Mouse (Mus musculus): ENCODE results near the gene B4galnt2. TPM values are rescaled to one million over a fixed set of nuclear protein-coding genes. Genes with fewer than 3 reads are reported as not detected.
A peak's percentile ranks its signal among the peaks of the same experiment; 100 is the strongest.

The B4galnt2 gene
- polyA plus RNA-seq, 1 experiment from 2014 or later: 0.11 TPM

DNA sequence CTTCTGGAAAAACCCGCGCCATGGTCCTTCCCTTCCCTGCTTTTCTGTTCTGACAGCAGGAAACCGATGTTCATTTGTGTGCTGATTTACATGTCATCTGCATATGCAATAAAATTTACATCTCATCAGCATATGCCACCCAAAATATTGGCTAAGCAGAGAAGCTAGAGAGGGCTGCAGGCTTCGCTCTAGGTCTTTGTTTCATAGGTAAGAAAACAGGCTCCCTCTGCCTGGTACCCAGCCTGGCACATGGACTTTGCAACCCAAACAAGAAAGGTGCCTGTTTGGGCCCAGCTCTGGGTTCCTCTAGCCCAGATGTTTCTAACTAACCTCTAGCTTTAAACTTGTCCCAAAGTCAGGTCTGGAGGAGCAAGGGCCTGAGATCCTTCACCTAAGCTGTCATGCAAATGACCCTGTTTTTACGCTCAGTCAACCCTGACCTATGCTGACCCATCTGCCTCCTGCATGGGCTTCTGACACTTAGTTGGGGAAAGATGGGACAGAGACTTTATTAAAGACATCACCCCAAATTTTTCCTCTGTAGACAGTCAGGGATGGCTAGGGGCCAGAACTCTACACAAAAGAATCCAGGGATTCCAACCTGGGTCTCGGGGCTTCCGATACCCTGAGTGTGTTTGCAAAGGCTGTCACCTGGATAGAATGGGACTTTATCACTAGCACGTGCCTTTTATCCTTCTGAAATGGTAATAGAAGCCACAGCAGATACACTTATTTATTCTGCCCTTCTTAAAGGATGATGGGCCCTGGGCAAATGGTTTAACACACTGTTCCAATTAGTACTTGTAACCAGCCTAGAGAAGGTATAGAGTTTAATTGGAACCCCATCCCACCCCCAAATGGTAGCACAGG, 75.5 kb downstream of the B4galnt2 start:
- no peak for ATAC-seq (ENCODE audit: insufficient number of reproducible peaks, insufficient read depth, low FRiP score, low read depth)
- peak overlapping the region in 1 of 2 experiments; percentile 7; a peak in 1 of 4 replicates for H3K4me3 ChIP-seq (ENCODE audit: control insufficient read depth in 1 of 2, insufficient read depth in 1 of 2, low read depth in 1 of 2, low read length in 2 of 2)
- peak overlapping the region; percentile 52 for H3K4me2 ChIP-seq (ENCODE audit: low read length)
- peaks cover 36 to 48% of the 10 kb centered on the region in 2 experiments for H3K4me1 ChIP-seq (ENCODE audit: control insufficient read depth in 2 of 2, insufficient read depth in 2 of 2, low read length in 2 of 2)
- H3K9me3 ChIP-seq (ENCODE audit: control insufficient read depth, low read length): no peaks in the 10 kb centered on the region
- H3K36me3 ChIP-seq (ENCODE audit: control insufficient read depth, insufficient read depth, low read length): no peaks in the 10 kb centered on the region
- 74% methylated on average over 8 of the region's 8 CpGs for WGBS
- no peak overlapping the region for H3K27ac ChIP-seq (replicated peaks in 1 of 2; ENCODE audit: control insufficient read depth in 1 of 2, insufficient read depth in 1 of 2, low read depth in 2 of 2, low read length in 2 of 2)
- H3K9ac ChIP-seq (ENCODE audit: low read length): no peak overlapping the region
- peaks cover 2% of the 10 kb centered on the region; the same call in 1 of the 2 replicates for H3K27me3 ChIP-seq (ENCODE audit: control insufficient read depth, insufficient read depth, low read length)

DNA sequence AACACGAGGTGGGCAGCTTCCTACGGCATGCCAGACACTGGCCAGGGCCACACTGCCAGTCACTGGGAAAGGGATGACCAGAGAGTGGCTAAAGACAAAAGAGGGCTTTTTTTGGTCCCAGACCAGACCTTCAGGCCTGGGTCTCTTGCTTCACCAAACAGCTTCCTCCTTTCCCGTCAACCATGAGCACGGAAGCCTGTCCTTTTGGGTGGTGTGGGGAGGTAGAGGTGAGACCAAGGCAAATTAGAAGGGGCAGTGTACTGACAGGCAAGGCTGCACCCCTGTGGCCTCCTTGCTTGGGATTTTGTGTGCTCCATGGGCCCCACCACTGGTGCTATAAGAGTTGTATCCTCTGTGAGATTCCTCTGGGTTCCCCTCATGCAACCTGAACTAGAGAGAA, 76.1 kb downstream of the B4galnt2 start:
- WGBS: 82% methylated on average over 4 of the region's 4 CpGs
- ATAC-seq (ENCODE audit: insufficient number of reproducible peaks, insufficient read depth, low FRiP score, low read depth): no peak
- H3K9me3 ChIP-seq (ENCODE audit: control insufficient read depth, low read length): no peaks in the 10 kb centered on the region
- peak overlapping the region; percentile 52 for H3K4me2 ChIP-seq (ENCODE audit: low read length)
- H3K27ac ChIP-seq (replicated peaks in 1 of 2; ENCODE audit: control insufficient read depth in 1 of 2, insufficient read depth in 1 of 2, low read depth in 2 of 2, low read length in 2 of 2): no peak overlapping the region
- H3K4me3 ChIP-seq (ENCODE audit: control insufficient read depth in 1 of 2, insufficient read depth in 1 of 2, low read depth in 1 of 2, low read length in 2 of 2): no peak overlapping the region
- peaks cover 41 to 53% of the 10 kb centered on the region in 2 experiments for H3K4me1 ChIP-seq (ENCODE audit: control insufficient read depth in 2 of 2, insufficient read depth in 2 of 2, low read length in 2 of 2)
- peaks cover 6% of the 10 kb centered on the region; the same call in 1 of the 2 replicates for H3K27me3 ChIP-seq (ENCODE audit: control insufficient read depth, insufficient read depth, low read length)
- H3K36me3 ChIP-seq (ENCODE audit: control insufficient read depth, insufficient read depth, low read length): no peaks in the 10 kb centered on the region
- H3K9ac ChIP-seq (ENCODE audit: low read length): peak overlapping the region; percentile 8; the same call in 1 of the 2 replicates

DNA sequence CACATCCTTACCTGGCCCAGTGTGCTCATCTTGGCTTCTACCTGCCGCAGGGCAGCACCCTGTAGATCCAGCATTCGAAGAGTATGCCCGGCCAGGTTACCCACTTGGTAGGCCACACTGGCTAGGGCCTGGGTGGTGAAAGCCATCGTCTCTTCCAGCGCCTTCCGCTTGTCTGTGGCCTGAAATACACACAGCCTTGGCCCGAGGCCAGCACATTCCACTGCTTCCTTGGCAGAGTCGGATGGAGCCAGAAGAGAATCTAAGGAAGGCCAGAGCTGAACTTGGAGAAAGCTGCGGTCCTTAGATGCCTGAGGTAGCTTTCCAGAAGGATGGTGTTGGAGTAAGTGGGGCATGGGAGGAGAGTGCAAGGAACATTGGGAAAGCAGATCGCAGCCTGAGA, 77.6 kb downstream of the B4galnt2 start, which contains the start of gene Gngt2:
Gngt2 (plus strand) TSS at position 158 of the 400 bp plus-strand sequence.
- H3K27ac ChIP-seq (replicated peaks in 1 of 2; ENCODE audit: control insufficient read depth in 1 of 2, insufficient read depth in 1 of 2, low read depth in 2 of 2, low read length in 2 of 2): peak within 1 kb of the TSS; percentile 18 to 63
- peak within 1 kb of the TSS; percentile 31 for H3K4me2 ChIP-seq (ENCODE audit: low read length)
- peaks cover 37 to 51% of the 10 kb centered on the region in 2 experiments for H3K4me1 ChIP-seq (ENCODE audit: control insufficient read depth in 2 of 2, insufficient read depth in 2 of 2, low read length in 2 of 2)
- H3K27me3 ChIP-seq (ENCODE audit: control insufficient read depth, insufficient read depth, low read length): peaks cover 20% of the 10 kb centered on the region
- 18% methylated on average over 10 of the region's 10 CpGs for WGBS
- ATAC-seq (ENCODE audit: insufficient number of reproducible peaks, insufficient read depth, low FRiP score, low read depth): no peak
- H3K4me3 ChIP-seq (ENCODE audit: control insufficient read depth in 1 of 2, insufficient read depth in 1 of 2, low read depth in 1 of 2, low read length in 2 of 2): no peak within 1 kb of the TSS
- no peaks in the 10 kb centered on the region for H3K9me3 ChIP-seq (ENCODE audit: control insufficient read depth, low read length)
- H3K36me3 ChIP-seq (ENCODE audit: control insufficient read depth, insufficient read depth, low read length): peaks cover 6% of the 10 kb centered on the region; the same call in 1 of the 2 replicates
- H3K9ac ChIP-seq (ENCODE audit: low read length): no peak within 1 kb of the TSS

DNA sequence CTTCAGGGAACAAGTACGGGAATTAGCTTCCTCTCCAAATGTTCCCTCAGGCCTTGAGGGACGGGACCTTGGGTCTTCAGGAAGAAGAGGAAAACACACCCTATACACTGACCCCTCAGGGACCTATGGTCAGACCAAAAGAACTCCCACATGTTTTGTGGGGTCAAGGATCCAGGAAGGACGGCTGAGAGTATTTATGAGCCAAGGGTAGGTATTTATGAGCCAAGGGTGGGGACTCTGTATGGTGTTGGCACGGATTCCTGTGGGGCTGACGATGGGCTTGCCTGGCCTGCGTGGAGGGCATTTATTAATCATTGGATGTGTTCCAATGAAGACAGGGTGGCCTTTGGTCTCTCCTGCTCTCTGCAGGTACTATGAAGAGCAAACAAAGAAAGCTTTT, 78.3 kb downstream of the B4galnt2 start:
- Histone ChIP-seq H3K9me3 (ENCODE audit: control insufficient read depth, low read length) (no peaks in the 10 kb centered on the region), H3K36me3 (ENCODE audit: control insufficient read depth, insufficient read depth, low read length) (peaks cover 6% of the 10 kb centered on the region; the same call in 1 of the 2 replicates), H3K4me2 (ENCODE audit: low read length) (peak overlapping the region; percentile 31; the same call in 1 of the 2 replicates), H3K27me3 (ENCODE audit: control insufficient read depth, insufficient read depth, low read length) (peaks cover 26% of the 10 kb centered on the region), H3K27ac (replicated peaks in 1 of 2; ENCODE audit: control insufficient read depth in 1 of 2, insufficient read depth in 1 of 2, low read depth in 2 of 2, low read length in 2 of 2) (peak overlapping the region in 1 of 2 experiments; percentile 63; a peak in 1 of 4 replicates), H3K4me1 (ENCODE audit: control insufficient read depth in 2 of 2, insufficient read depth in 2 of 2, low read length in 2 of 2) (peaks cover 37 to 50% of the 10 kb centered on the region in 2 experiments), H3K9ac (ENCODE audit: low read length) (no peak overlapping the region), H3K4me3 (ENCODE audit: control insufficient read depth in 1 of 2, insufficient read depth in 1 of 2, low read depth in 1 of 2, low read length in 2 of 2) (no peak overlapping the region)
- ATAC-seq (ENCODE audit: insufficient number of reproducible peaks, insufficient read depth, low FRiP score, low read depth): no peak
- 51% methylated on average over 6 of the region's 6 CpGs for WGBS

DNA sequence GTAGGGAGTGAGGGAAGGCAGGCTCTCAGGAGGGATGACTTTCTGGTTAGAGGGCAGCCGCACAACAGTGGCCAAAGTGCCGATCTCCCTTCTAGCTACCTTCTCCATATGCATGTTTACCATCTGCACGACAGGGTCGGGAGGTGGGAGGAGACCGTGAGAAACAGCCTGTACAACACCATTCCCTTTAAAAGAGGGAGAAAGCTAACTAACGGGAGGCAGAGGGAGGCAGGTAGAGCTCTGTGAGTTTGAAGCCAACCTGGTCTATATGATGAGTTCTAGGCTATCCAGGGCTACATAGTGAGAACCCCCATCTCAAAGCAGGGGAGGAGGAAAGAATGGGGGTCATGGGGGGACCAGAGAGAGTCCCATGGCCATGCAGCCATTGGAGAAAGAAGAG, 78.9 kb downstream of the B4galnt2 start:
- Histone ChIP-seq H3K9me3 (ENCODE audit: control insufficient read depth, low read length) (no peaks in the 10 kb centered on the region), H3K4me3 (ENCODE audit: control insufficient read depth in 1 of 2, insufficient read depth in 1 of 2, low read depth in 1 of 2, low read length in 2 of 2) (no peak overlapping the region), H3K4me1 (ENCODE audit: control insufficient read depth in 2 of 2, insufficient read depth in 2 of 2, low read length in 2 of 2) (peaks cover 40 to 56% of the 10 kb centered on the region in 2 experiments), H3K4me2 (ENCODE audit: low read length) (peak overlapping the region; percentile 31), H3K36me3 (ENCODE audit: control insufficient read depth, insufficient read depth, low read length) (peaks cover 6% of the 10 kb centered on the region; the same call in 1 of the 2 replicates), H3K9ac (ENCODE audit: low read length) (no peak overlapping the region), H3K27ac (replicated peaks in 1 of 2; ENCODE audit: control insufficient read depth in 1 of 2, insufficient read depth in 1 of 2, low read depth in 2 of 2, low read length in 2 of 2) (peak overlapping the region in 1 of 2 experiments; percentile 55; a peak in 2 of 4 replicates), H3K27me3 (ENCODE audit: control insufficient read depth, insufficient read depth, low read length) (peaks cover 32% of the 10 kb centered on the region)
- ATAC-seq (ENCODE audit: insufficient number of reproducible peaks, insufficient read depth, low FRiP score, low read depth): no peak
- WGBS: 22% methylated on average over 6 of the region's 6 CpGs

DNA sequence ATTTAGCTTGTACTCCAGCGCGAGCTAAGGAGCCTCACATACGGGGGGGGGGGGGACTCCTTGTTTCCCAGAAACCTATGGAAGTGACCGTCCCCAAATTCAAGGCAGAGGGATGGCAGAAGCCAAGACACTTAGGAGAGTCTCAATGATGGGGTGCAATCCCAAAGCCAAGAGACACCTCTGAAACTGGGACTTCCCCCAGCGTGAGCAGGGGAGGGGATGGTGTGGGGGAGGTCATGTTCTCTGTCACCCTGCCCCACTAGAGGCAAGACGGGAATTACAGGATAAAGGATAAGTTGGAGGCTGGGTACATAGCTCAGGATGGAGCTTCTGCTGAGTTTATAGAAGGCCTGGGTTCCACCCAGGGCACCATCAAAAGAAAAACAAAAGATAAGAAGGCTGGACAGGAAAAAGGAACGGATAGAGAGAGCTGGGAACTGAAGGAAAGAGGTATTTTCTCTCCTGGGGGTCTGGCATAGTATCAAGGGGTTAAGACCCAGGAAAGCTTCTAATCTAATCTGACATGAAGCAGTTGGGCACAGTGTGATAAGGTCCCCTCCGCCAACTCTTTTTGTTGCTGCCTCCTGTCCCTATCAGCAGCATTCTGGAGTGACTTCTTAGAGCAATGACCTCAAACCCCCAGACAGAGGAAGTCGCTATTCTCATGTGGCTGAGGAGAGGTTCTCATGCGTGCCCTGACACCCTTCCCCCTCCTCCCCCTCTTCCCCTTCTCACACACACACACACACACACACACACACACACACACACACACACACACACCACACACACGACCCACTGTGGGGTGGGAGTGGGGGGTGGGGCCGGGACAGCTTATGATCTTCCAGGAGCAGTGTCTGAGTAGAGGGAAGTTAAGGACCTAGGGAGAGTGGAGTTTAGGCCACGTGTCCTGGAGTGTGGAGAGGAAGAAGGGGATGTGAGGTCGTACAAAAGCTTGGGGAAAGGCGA, 79.7 kb downstream of the B4galnt2 start:
- peaks cover 6% of the 10 kb centered on the region; the same call in 1 of the 2 replicates for H3K36me3 ChIP-seq (ENCODE audit: control insufficient read depth, insufficient read depth, low read length)
- H3K4me2 ChIP-seq (ENCODE audit: low read length): peak overlapping the region; percentile 31; the same call in 1 of the 2 replicates
- ATAC-seq (ENCODE audit: insufficient number of reproducible peaks, insufficient read depth, low FRiP score, low read depth): peak; percentile 57
- no peak overlapping the region for H3K4me3 ChIP-seq (ENCODE audit: control insufficient read depth in 1 of 2, insufficient read depth in 1 of 2, low read depth in 1 of 2, low read length in 2 of 2)
- H3K9ac ChIP-seq (ENCODE audit: low read length): no peak overlapping the region
- H3K27ac ChIP-seq (replicated peaks in 1 of 2; ENCODE audit: control insufficient read depth in 1 of 2, insufficient read depth in 1 of 2, low read depth in 2 of 2, low read length in 2 of 2): peak overlapping the region in 1 of 2 experiments; percentile 55; a peak in 2 of 4 replicates
- H3K4me1 ChIP-seq (ENCODE audit: control insufficient read depth in 2 of 2, insufficient read depth in 2 of 2, low read length in 2 of 2): peaks cover 40 to 64% of the 10 kb centered on the region in 2 experiments
- WGBS: 7% methylated on average over 15 of the region's 15 CpGs
- peaks cover 40% of the 10 kb centered on the region for H3K27me3 ChIP-seq (ENCODE audit: control insufficient read depth, insufficient read depth, low read length)
- H3K9me3 ChIP-seq (ENCODE audit: control insufficient read depth, low read length): no peaks in the 10 kb centered on the region

All from heart, embryonic 14.5 days (tissue).